Mouse (Mus musculus) adrenal gland, postnatal 4 days (tissue): ENCODE measurements around the gene Inava. TPM values are rescaled to one million over a fixed set of nuclear protein-coding genes. Genes with fewer than 3 reads are reported as not detected.
A peak's percentile ranks its signal among the peaks of the same experiment; 100 is the strongest.

ENCODE experiments used
- DNase-seq, 2 experiments: peaks; one replicate each; pipeline ENCODE4 v3.0.0; 2021 to 2022; ENCODE audit warnings: low spot score in 2 of 2, mixed read lengths in 2 of 2
- total RNA-seq, 2 experiments: library from RNA; stranded (reverse); gene quantifications; 2 replicates each; pipeline ENCODE4 v1.2.3; 2021

The Inava gene
- total RNA-seq, 2 experiments from 2014 or later: 0.62 to 4.1 TPM

GRCm38 (mm10) chr1:136232285-136232926 lies 1.7 kb downstream of the Inava start:
- no peak for DNase-seq

- no peak for DNase-seq
These were observed 2.5 kb downstream of the Inava start for GRCm38 (mm10) chr1:136231596-136231995.

GRCm38 (mm10) chr1:136230201-136230600 lies 3.9 kb downstream of the Inava start:
- DNase-seq: no peak

- DNase-seq: no peak
These were observed 5.1 kb downstream of the Inava start for GRCm38 (mm10) chr1:136229040-136229373.

GRCm38 (mm10) chr1:136228328-136229039 lies 5.6 kb downstream of the Inava start:
- peak in 1 of 2 experiments; percentile 17 for DNase-seq

- peak; percentile 23 to 39 for DNase-seq
These were observed 6.2 kb downstream of the Inava start for GRCm38 (mm10) chr1:136227870-136228269.

- no peak for DNase-seq
These were observed 7.4 kb downstream of the Inava start for GRCm38 (mm10) chr1:136226626-136227025.

GRCm38 (mm10) chr1:136225846-136226245 lies 8.2 kb downstream of the Inava start:
- no peak for DNase-seq

GRCm38 (mm10) chr1:136223758-136224342 lies 10.2 kb downstream of the Inava start:
- DNase-seq: no peak

- DNase-seq: no peak
These were observed 11.7 kb downstream of the Inava start for GRCm38 (mm10) chr1:136222386-136222785.

- no peak for DNase-seq
These were observed 13.8 kb downstream of the Inava start for GRCm38 (mm10) chr1:136220037-136220871.

- DNase-seq: no peak
These were observed 19.8 kb downstream of the Inava start for GRCm38 (mm10) chr1:136214304-136214703.

GRCm38 (mm10) chr1:136212803-136213202 lies 21.3 kb downstream of the Inava start, which contains the start of gene Mroh3:
Gene Mroh3 (minus strand): TSS chr1:136212828.
- DNase-seq: no peak

- DNase-seq: no peak
These were observed 44.0 kb downstream of the Inava start for GRCm38 (mm10) chr1:136190033-136190432.

- no peak for DNase-seq
These were observed 54.5 kb downstream of the Inava start for GRCm38 (mm10) chr1:136179511-136180001.

GRCm38 (mm10) chr1:136178741-136179140 lies 55.3 kb downstream of the Inava start:
- DNase-seq: no peak

- DNase-seq: no peak
These were observed 57.0 kb downstream of the Inava start for GRCm38 (mm10) chr1:136177085-136177484.

- DNase-seq: no peak
These were observed 58.9 kb downstream of the Inava start for GRCm38 (mm10) chr1:136175183-136175582.

- no peak for DNase-seq
These were observed 59.9 kb downstream of the Inava start for GRCm38 (mm10) chr1:136174101-136174606.

GRCm38 (mm10) chr1:136172696-136173095 lies 61.4 kb downstream of the Inava start:
- DNase-seq: no peak

- DNase-seq: peak in 1 of 2 experiments; percentile 40
These were observed 64.0 kb downstream of the Inava start for GRCm38 (mm10) chr1:136170109-136170508.
